Mouse (Mus musculus) inflammation-experienced regulatory T-cells, adult 6 months (primary cell): ENCODE results near the gene Zfp932. TPM values are rescaled to one million over a fixed set of nuclear protein-coding genes. Genes with fewer than 3 reads are reported as not detected.
"Not testable (repeated sequence)": the region's sequence is repeated elsewhere in the genome, so short reads cannot be mapped to it uniquely, and the experiment has no call there.

Source experiments
- ATAC-seq: one replicate; pipeline ENCODE4 v1.8.0; 2017
- polyA plus RNA-seq, 3 experiments: library from polyadenylated mRNA; unstranded; fragments of 100-300 nt; shearing (Covaris generic); gene quantifications; one replicate each; pipeline ENCODE4 v1.2.1; 2017

Gene Zfp932
- polyA plus RNA-seq = 10 to 100 TPM; 25.9 to 42.4 (median 29.8) TPM

DNA sequence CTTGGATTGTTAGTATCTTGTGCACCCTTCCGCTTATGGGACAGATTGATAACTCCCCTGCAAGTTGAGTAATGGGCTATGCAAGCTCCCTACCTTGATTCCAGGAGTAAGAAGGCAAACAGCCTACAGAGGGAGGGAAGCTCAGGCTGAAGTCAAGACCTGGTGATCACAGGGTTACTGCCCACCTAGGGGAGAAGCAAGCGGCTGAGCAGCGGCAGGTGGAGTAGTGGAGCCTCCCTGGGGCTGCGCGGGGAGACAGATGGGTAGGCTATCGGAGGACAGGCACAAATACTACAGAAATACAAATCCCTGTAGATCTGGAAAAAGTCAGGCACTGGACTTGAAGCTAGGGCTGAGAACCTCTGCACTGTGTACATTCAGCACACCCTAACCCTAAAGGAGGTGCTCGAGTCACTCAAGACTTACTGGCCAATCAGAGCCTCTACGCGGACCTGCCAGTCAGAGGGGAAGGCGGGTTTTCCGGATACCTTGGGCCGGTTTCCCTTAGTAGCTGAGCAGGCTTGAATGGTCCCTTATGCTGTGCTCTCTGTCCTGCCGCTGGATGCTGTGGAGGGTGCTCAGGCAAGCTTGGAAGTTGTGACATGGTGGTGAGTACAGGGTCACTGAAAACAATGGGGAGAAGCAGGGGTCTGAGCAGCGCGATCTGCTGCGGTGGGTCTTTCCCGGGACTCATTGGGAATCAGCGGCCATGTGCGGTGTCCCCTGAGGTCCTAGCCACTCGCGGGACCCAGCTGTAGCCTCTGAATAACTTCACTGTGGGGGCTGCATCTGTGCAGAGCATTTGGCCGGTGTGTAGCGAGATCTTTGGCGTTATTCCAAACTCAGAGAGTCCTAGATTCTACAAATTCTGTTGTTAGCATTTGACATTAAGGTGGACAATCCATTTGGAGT, at the start of gene Zfp932:
Gene Zfp932 (plus strand): TSS at position 496 of the 912 bp plus-strand sequence.
- peak; percentile 99 for ATAC-seq

DNA sequence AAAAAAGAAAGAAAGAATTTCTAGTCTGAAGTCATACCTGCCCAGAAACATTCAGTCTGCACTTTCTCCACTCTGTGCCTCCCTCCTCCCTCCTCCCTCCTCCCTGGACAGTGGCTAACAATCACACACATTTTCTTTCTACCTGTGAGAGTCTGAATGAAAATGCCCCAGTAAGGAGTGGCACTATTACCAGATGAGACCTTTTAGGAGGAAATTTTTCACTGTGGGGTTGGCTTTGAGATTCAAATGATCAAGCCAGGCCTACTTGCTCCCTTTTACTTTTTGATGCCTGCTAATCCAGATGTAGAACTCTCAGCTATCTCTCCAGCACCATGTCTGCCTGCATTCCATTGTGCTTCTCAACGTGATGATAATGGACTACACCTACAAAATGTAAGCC, 46.0 kb upstream of the Zfp932 start:
- ATAC-seq = no peak

DNA sequence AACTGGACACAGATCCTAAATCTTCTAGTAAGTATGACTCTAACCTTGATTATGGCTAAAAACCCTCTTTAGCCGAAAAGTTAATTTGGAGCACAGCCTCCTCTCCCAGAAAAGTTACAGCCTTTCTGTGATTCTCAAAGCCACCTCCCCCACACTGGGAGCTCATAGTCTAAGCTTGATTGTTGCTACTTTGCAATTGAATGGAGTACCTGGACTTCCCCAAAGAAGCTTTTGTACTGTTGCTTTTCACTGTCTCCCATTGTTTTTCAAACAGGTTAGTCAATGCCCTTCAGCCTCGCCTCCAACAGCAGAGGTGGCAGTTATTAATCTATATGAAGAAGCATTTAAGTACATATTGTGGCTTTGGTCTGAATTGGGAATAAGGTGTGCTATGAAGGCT, 15.6 kb upstream of the Zfp932 start:
- ATAC-seq = not testable (repeated sequence)

DNA sequence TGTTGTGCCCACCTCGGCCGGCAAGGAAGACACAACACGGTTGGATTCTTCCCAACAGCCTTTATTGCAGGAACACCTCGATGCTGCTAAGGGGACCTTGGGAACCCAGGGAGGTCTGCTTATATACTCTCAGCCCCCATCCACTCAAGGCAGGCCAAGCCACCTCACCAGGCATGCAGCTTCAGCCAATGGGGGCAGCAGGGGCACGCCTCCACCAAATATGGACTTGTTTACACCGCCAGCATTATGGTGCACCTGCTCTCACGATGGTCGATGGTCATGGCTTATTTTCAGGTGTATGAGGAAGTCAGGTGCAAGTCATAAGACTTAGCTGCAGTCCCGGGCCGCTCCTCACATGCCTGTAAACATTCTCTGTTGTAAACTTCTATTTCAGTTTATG, 860 bp upstream of the Zfp932 start:
- ATAC-seq = not testable (repeated sequence)

DNA sequence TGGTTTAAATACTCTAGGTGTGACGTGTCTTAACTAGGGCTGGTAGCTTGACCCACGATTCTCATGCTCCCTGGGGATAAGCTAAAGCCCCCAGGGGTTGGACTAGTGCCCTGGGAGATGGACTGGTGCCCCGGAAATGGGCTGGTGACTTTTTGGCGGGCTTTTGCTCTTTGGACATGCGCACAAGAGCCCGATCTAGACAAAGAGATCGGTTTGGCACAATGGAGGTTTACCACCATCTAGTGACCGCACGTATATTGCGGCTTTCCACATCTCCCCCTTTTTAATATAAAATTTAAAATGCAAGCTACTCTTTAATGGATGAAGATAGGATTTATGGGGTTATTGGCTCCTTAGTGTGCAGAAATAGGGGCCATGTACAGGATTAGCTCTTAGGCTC, 19.5 kb downstream of the Zfp932 start:
- not testable (repeated sequence) for ATAC-seq

DNA sequence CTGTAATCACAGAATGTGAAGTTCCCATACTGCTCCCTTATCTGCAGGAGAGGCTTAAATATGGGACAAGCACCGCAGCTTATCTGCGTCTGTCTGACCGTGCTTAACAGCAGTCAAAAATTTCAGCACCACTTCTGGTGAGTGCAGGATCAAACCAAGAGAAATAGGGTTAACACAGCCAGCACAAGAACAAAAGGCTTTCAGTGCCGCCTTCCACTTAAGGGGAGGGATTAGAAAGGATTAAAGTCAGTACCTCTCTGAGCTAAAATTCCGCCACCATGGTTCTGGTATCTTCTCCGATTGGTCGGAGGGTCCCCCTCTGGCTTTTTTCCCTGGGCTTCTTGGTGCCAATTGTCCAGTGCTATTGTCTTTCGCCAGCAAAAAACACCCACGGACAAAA, 27.0 kb downstream of the Zfp932 start:
- ATAC-seq = no peak

DNA sequence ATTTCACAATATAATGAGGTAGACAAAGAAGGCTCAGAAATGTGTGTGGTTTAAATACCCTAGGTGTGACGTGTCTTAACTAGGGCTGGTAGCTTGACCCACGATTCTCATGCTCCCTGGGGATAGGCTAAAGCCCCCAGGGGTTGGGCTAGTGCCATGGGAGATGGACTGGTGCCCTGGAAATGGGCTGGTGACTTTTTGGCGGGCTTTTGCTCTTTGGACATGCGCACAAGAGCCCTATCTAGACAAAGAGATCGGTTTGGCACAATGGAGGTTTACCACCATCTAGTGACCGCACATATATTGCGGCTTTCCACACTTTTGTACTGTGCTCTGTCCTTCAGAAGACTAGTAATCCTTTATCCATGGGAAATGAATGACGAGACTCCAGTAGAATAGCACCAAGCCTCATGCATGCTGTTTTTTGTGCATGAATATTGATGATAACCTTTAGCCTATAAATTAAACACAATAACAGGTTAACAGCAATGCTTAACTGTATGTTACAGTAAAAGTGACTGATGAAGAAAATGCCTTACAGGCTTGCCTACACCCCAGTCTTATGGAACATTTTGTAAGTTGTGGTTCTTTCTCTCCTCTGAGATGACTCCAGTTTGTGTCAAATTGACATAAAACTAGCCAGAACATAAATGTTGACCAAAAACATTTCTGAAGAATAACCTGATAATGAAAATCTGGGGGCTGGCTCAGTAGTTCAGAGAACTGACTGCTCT, 27.5 kb downstream of the Zfp932 start:
- peak; percentile 71 for ATAC-seq

DNA sequence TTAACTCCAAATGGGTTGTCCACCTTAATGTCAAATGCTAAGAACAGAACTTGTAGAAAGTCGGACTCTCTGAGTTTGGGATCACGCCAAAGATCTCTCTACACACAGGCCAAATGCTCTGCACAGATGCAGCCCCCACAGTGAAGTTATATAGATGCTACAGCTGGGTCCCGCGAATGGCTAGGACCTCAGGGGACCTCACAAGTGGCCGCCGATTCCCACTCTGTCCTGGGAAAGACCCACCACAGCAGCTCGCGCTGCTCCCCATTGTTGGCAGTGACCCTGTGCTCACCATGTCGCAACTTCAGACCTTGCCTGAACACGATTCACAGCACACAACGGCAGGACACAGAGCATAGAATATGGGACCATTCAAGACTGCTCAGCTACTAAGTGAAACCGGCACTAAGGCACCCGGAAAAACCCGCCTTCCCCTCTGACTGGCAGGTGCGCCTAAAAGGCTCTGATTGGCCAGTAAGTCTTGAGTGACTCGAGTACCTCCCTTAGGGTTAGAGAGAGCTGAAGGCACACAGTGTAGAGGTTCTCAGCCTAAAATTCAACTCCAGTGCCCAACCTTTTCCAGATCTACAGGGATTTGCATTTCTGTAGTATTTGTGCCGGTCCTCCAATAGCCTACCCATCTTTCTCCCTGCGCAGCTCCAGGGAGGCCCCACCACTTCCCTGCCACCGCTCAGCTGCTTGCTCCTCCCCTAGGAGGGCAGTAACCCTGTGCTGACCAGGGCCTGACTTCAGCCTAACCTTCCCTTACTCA, 61.5 kb downstream of the Zfp932 start:
- ATAC-seq = peak; percentile 100

Other genes with a start within 250 kb of the Zfp932 start
- gene 4930522L14Rik, start 244.6 kb upstream of the Zfp932 start, polyA plus RNA-seq = 10 to 100 TPM; 14.6 to 25.5 (median 22.2) TPM
- 10 to 100 TPM; 13.7 to 28.0 (median 26.3) TPM for gene Gm15446, start 73.1 kb upstream of the Zfp932 start, polyA plus RNA-seq
- gene Gm17655, start 76.0 kb downstream of the Zfp932 start, polyA plus RNA-seq = 1 to 10 TPM; 5.6 to 9.1 (median 8.4) TPM
- gene Gm35315, start 97.9 kb downstream of the Zfp932 start, polyA plus RNA-seq = 1 to 10 TPM; 1.2 to 2.9 (median 1.7) TPM
- 1 to 10 TPM in 1 of 3 experiments, under 1 TPM in 2; 0.54 to 1.7 (median 0.75) TPM for gene Plcxd1, start 103.4 kb downstream of the Zfp932 start, polyA plus RNA-seq
- 10 to 100 TPM; 12.3 to 15.1 (median 13.5) TPM for gene Gtpbp6, start 111.7 kb downstream of the Zfp932 start, polyA plus RNA-seq
- gene Zfp605, start 113.6 kb downstream of the Zfp932 start, polyA plus RNA-seq = 1 to 10 TPM; 2.7 to 4.5 (median 4.4) TPM
- gene Chfr, start 139.3 kb downstream of the Zfp932 start, polyA plus RNA-seq = 10 to 100 TPM; 33.8 to 56.1 (median 45.1) TPM
- 10 to 100 TPM; 18.9 to 22.7 (median 21.9) TPM for gene Golga3, start 180.2 kb downstream of the Zfp932 start, polyA plus RNA-seq
- 10 to 100 TPM; 15.5 to 19.4 (median 16.0) TPM for gene Ankle2, start 234.5 kb downstream of the Zfp932 start, polyA plus RNA-seq